Mouse (Mus musculus) embryo, embryonic 11 days (tissue): ENCODE data around the gene Cldn12.

Experiments used
- DNase-seq: peaks from one replicate; pipeline ENCODE4 v3.0.0-alpha.2; 2015

The Cldn12 gene

DNA sequence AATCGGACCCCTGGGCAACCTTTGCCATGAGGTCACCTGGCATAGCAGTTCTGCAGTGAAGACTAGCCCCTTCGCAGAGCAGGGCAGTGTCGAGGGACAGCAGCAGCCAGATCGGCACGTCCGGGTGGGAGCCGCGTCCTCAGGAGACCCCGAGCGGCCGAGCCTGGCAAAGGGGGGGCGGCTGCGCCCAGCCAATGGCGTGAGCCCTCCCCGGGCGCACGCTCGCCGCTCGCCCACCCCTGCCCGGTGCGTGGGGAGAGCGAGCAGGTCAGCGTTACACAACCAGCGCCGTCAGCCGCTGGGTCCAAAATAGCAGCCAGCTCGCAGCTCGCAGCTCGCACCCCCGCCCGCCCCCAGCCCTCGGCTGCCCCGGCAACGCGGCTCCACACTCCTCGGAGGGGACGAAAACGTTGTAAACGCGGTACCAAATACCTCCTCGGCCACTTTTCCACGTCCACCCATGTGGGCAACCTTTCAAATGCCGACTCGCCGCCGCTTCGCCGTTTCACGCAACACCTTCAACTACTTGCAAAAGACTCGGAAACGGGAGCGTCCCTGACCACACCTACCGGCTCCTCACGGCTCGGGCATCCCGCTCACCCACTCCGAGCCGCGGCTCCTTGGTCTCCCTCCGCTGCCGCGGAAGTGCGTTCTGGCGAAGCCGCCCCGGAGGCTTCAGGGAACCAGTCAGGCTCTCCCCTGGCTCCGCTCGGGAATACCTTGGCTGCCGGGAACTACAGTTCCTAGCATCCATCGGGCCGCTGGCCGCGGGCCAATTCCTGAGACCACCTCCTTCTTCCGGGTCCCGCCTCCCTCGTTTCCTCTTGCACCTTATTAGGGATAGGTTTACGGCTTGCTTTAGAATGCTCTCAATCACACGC lies at the start of gene Cldn12:
Cldn12 (minus strand) TSS at position 763 of the 881 bp plus-strand sequence.
- DNase-seq = peak; percentile 97

DNA sequence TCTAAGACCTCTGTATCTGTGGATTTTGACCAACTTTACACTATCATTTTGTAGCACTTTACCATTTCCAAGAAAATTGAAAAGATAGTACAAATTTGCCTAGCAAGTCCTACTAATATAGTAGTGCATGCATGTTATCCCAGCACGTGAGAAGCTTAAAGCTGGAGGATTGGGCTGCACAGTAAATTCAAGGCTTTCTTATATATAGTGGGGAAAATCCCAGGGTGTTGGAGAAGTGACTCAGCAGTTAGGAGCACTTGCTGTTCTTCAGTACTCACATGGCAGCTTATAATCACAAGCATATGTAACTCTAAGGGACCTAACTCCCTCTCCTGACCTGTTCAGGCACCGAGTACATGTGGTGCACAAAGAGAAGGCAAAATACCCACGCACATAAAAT lies 47.7 kb upstream of the Cldn12 start:
- no peak for DNase-seq

DNA sequence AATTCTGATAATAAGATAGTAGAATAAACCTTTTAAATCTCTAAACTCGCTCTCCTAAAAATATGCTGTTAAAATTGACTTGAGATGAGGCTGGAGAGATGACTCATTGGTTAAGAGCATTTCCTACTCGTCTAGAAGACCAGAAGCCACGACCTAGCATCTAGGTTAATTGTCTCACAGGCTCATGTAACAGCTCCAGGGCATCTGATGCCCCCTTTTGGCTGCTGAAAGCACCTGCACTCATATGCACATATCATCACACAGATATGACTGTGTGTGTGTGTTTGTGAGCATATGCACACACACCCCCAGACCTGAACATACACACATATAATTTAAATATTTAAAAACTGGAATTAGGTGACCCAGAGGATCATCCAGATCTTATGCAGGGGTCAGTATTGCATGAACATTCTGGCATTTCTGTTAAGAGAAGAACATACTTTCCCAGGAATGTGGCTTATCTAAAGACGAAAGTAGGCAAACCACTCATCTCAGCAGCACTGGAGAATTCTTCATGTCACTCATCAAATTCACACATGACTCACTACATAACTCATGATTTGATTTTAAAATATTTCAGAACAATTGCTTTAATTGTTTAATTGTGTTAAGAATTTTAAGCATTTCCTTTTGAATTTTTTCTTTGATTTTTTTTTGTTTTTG lies 46.4 kb upstream of the Cldn12 start:
- no peak for DNase-seq

DNA sequence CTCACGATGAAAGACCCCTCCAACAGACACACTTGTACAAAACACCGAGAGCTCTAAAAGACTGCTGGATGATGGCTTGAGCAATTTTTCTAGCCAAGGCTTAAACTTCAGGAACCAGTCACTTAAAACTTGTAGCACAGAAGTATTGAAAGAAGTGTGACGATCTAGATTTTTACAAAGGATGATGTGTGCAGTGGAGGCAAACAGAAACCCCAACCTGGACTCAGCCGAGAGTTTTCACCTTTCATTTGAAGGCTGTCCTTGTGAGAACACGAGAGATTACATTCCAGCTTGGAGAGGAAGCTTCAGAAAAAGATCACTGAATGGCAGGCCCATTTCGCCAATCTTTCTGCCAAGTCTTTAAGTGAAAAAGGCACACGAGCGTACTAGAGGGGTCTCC lies 45.0 kb upstream of the Cldn12 start:
- no peak for DNase-seq

DNA sequence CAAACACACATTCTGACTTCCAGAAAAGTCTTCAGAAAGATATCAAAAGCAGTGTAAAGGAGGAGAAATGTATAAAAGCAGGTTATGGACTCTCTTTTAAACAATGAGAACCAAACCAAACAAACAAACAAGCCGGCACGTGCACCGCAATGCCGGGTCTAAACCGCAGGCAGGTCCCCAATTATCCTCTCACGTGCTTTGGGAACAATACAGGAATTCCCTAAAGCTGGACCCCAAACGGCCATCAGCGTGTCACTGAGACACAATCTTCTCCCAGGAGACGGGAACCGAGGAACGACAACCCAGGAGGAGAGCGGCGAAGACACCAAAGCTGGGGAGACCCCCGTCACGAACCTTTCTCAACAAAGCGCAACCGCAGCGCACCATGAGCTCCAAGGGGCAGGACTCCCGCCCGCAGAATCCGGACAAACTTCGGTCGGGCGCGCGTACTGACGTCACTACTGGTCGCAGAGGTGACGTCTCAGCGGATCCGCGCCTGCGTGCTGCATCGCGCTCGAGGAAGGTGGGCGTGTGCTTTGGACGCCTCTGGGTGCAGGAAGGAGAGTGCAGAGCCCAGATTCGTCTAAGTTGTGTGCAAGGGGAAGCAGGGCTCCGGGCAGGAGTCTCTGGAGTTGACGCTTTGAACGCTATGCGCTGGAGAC lies 44.5 kb upstream of the Cldn12 start, which contains the start of gene Gtpbp10:
Gtpbp10 (minus strand) TSS at position 460 of the 662 bp plus-strand sequence.
- peak; percentile 95 for DNase-seq

DNA sequence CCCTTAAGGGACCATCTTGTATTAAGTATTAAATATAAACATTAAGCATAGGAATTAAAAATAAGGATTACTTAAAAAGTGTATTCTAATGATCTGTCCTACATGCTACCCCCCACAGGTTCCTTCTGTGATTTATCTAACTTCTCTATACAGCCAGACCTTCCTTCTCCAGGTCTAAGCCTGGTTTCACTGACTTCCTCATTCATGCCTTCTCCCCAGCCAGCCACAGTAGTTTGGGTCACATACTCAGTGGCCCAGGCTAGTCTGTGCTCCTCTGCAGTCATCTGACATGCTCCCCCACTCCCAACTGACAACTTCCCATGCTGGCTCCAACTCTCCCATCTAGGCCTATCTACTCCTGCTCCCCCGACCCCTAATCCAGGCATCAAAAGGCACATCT lies 36.4 kb upstream of the Cldn12 start:
- DNase-seq = no peak

DNA sequence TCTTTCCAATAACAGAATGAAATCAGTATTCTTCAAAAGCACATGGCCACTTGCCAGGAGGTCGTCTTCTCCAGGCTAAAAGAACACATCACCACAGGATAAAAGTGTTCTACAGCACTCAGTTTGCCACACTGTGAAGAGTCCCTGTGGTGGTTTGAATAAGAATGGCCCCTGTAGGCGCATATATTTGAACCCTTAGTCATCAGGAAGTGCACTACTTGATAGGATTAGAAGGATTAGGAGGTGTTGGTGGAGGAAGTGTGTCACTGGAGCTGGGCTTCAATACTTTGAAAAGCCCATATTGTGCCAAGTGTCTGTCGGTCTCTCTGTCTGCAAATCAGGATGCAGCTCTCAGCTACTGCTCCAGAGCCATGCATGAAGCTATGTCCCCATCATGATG lies 25.6 kb upstream of the Cldn12 start:
- DNase-seq = no peak

DNA sequence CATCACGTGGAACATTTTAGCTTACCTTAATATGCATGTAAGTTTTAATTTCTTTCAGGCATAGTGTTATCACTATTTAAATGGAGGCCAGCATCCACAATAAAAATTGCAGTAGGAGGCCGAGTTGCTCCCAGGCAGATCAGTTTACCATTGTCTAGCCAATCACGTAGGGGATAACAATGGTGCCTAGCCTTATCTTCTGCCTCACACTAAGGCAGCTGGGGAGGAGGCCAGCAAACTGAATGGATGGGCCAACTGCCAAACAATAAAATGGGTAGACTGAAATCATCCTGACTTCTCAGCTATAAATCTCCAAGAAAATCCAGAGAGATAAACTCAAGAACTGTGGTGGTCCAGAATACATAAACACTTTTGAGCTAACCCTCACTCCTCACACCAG lies 25.0 kb upstream of the Cldn12 start:
- DNase-seq = no peak

DNA sequence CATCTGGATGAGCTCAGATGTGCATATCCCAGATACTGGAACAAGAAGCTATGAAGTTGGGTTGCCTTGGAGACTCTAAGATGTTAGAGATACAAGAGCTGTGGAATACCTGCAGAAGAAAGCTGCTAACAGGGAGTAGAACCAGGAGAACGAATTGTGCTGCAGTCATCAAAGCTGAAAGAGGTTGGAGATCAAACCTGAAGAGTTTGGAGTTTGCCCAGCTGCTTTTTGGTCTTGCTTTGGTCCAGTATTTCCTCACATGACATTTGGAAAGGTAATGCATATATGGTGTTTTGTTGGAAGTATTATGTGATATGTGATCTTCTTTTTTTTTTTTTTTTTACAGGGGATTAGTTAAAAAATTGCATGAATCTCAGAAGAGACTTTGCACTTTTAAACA lies 21.4 kb upstream of the Cldn12 start:
- DNase-seq = no peak

DNA sequence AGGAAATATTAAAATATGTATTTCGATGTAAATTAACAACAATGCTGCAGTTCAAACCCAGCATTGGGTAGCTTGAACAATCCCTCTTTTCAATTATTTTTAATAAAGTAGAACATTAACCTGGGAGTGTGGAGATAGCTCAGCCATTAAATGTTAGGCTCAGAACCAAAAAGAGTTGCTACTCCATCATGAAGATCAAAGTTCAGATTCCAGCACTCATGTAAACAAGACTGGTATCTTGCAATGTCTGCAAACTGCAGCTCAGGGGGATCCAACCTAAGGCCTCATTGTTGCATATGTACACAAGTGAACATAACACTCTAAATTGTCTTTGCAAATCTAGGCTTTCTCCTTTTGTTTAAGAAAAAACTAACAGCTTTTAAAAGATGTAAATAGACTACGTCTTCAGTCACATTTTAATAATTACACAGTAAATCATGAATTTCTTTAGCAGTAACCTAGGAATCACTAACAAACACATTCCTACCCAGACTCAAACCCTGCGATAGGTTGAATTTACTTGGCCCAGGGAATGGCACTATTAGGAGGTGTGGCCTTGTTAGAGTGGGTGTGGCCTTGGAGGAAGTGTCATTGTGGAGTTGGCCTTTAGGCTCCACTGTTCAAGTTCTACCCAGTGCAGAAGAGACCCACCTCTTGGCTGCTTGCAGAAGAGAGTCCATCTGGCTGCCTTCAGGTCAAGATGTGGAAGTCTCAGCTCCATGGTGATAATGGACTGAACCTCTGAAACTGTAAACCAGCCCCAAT lies 19.1 kb upstream of the Cldn12 start:
- DNase-seq = no peak

DNA sequence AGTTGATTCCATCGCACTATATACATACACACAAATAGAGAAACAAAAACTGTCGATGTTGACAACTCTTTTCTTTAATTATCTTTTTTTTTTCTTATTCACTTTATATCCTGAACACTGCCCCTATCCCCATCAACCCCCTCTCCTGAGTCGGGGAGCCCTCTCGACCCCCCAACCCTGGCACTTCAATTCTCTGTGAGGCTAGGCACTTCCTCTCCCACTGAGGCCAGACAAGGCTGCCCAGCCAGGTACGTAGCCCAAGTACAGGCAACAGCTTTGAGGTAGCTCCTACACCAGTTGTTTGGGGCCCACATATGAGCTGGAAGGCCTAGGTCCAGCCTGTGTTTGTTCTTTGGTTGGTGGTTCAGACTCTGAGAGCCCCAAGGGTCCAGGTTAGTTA lies 653 bp upstream of the Cldn12 start:
- no peak for DNase-seq

DNA sequence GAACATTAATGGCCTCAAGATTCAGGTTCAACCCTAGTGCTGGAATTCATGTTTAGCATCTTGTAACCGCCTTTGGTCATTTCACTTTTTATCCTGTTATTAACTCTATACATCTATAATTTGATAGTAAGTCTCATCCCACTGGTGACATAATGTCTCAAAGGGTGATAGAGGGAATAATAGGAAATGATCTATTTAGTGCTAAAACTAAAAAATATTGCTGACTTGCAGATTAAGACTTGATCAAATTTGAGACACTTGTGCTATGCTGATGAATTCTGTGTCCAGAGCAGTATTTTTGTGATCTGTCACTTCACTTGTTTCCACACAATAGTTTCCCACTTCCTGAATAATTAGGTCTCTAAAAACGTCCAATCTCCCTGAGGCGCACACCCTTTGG lies 3.4 kb downstream of the Cldn12 start:
- DNase-seq = no peak

DNA sequence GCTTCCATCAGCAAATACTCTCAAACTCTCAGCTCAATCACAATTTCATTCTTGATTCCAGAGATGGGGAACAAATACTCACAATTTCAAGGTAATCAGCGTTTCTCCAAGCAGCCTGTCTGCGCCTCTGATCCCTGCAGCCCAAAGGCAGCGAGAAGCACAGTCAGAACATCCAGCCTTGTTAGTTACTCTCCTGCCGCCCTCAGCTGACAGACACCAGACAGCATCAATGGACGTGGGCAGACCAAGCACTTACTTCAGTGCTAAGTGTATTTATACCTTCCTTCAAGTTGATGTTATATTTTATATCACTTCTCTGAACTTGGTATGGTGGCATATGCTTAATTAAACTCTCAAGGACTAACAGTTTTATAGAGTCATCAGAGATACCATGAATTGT lies 3.8 kb downstream of the Cldn12 start:
- DNase-seq = no peak

DNA sequence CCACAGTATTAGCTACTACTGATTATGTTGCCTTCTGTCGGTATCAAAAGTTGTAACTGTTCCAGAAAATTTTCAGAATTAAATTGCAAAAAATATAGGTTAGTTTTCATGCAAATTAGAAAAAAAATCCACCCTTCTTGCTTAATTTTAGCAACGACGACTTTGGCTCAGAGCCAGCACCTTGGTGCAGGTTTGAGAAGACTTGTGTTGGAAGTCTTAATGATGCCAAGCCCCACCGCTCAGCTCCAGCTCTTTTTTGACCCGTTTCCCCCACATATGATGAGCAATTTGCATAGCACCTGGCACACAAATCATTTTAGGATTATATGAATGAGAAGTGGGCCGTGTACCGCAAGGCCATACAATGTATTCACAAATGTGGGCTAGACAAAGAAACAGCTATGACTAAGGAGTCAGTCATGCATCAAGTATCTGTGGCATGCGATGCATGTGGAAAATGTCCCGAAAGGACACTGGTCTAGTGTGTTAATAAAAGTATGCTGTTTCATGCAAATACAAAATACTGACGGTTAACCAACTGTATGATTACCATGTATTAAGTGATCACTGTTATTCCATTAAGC lies 4.4 kb downstream of the Cldn12 start:
- no peak for DNase-seq

DNA sequence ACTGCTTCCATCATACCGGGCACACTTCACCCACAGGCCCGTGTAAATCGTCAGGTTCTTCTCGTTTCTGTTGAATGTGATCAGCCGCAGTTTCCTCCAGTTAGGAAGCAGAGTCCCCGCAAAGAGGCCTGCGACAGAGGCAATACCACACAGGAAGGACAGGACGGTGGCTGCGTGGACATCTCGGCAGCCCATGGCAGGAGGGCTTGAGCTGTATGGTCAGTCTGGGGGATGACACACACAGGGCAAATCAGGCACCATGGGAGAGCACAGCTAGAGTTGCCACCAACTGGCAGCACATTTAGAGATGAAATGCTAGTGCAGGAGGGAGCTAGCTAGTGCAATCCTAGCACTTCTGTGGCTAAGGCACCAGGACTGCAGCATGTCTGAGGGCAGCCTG lies 6.5 kb downstream of the Cldn12 start:
- no peak for DNase-seq

DNA sequence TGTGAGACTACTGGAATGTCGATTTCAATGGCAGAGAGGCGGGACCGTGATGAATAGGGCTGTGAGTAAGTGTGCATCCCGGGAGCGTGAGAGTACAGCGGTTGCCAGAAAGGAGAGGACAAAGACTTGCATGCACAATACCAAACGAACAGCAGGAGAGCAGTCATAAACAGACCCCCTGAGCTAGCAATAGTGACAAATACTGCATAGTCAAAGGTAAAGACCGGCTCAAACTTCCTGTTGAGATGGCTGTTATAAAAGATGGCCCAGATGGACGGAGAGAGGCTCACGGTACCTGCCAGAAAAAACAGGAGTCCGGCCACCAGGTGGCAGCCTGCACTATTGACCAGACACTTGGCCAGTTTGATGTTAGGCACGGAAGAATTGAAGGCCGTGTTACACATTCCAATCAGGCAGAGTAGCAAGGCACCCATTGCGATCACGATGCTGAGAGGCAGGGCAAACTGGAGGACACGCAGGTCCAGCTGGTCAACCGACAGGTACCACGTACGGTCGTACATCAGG lies 7.0 kb downstream of the Cldn12 start:
- peak; percentile 80 for DNase-seq

DNA sequence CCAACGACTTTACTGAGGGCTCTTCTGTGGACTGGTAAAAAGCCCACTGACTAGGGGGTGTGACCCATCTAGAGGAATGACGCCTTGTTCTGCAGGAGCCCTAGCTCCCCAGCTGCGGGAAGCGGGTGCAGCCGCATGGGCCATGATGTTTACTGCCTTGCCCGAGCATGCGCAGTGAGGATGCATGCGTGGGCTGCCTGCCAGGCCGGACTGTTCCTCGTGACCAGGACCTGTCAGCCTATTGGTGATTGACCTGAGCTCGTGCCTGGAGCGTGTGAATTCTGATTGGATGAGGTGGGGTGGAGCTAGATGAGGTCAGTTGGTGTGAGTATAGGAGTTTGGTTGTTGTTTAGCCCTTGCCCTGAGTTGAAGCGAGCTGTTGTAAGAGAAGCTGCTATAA lies 10.3 kb downstream of the Cldn12 start:
- DNase-seq = no peak

DNA sequence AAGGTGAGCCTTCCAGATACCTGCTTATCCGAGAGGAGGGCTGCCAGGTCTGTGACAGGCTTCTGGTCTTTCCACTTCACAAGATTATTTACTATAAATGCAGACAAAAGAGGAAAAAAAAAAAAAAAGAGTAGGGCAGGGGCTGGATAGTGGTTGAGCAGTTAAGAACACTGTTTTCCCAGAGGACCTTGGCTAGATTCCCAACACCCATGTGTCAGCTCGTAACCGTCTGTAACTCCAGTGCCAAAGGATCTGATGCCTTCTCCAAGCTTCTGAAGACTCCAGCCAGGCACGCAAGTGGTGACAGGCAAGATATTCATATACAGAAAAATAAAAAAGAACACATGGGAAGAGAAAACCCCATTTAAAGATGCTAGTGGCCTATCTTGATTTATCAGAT lies 11.4 kb downstream of the Cldn12 start:
- no peak for DNase-seq

DNA sequence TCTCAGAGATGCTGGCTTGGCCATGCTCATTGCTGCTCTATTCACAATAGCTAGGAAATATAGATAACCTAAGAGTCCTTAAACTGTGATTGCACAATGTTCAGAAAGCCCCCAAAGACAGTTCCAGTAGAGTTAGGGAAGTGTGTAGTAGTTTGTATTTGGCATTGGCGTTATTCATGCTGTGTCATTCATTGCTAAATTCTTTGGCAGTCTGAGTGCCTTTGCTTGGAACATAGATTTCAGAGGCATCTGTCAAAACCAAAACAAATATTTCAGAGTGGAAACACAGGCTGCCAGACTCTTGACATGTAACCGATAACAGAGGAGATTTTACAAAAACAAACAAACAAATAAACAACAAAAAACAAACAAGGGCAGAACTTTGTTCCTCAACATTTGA lies 13.2 kb downstream of the Cldn12 start:
- no peak for DNase-seq

DNA sequence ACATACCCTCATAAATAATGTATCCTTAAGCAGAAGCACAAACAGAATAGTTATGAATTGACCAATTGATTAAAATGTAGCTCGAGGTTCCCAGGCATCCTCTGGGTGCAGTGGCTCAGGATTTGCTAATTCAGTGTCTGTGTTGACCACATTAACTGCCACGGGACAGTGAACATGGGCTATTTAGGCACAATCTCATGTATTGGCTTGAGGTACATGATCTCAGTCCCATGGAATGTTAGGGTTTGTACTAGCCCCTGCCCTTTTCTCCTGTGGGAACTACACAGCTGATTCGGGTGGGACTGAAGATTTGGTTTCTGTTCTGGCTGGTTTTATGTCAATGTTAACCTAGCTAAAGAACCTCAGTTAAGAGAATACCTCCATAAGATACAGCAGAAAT lies 18.4 kb downstream of the Cldn12 start:
- no peak for DNase-seq

DNA sequence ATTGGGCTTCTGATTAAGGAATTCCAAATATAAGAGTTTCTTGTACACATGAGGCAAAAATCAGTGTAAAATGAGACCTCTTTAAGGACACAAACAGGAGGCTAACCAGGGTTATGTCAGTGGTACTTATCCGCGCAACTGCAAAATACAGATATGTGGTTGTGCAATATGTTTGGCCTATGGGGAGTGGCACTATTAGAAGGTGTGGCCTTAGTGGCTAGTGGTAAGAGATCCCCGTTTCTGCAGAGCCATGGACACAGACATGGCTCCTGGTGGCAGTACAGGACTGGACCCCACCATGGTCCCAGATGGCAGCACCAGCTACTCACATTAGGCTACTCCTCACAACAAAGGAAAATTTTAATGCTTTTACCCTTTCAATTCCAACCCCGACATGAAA lies 19.7 kb downstream of the Cldn12 start:
- DNase-seq = no peak

DNA sequence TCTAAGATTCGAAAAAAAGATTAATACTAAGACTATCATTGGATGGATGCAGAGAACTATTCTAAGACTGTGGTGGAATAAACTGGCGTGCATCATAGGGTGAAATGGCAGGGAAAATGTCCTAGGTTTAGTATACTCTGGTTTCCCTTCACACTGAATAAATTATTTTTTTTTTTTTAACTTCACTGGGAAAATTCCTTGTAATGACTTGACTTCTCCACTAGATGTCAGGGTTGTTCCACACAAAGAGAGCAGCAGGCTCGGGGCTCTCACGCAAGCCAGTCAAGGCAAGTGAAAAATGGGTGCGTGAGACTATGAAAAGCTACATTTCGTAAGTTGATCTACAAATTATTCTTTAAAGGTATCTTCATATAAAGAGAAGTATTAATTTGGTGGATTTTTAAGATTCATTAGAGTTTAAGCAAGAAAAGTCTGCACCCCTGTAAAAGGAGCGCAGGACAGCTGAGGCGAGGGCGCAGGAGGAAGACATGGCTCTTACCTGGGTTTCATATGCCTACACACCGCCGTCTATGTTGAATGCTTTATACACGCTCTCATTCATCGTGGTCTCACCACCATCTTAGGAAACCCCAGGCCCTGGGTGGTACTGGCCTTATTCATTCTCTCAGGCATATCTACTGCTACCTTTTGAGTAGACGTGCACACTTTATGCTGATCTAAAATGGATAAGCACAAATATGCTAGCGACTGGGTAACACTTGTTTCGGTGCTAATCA lies 20.3 kb downstream of the Cldn12 start:
- DNase-seq = peak; percentile 77
